Mouse (Mus musculus) heart, postnatal 0 days (tissue): Measurements from ENCODE around the gene Wdr61.

Experiments
- CTCF ChIP-seq: IDR thresholded peaks from 2 replicates; pipeline ENCODE4 v1.5.1; 2016; ENCODE audit warnings: antibody characterized with exemption, control low read depth, low read depth
- EP300 ChIP-seq: IDR thresholded peaks from 2 replicates; pipeline ENCODE4 v1.6.1; 2016; ENCODE audit warnings: antibody characterized with exemption, low read depth

DNA sequence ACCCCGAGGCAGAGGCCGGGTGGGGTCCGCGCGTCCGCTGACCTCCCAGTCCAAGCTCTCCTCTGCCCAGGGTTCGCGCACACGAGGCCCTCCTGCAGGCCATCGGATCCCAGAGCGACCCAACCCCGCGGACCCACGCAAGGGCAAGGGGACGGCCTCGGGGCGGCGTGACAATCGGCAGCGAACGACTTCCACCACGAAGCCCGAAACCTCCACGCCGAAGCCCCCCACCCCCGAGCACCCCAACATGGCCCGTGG lies 35.3 kb downstream of the Wdr61 start:
- TF ChIP-seq CTCF (no peak), EP300 (no peak)
